Mouse (Mus musculus) splenic B cell, adult 2 months (primary cell): Measurements from ENCODE around the gene Acad11.

ENCODE experiments used
- DNase-seq: peaks from one replicate; pipeline ENCODE4 v3.0.0-alpha.2; 2011; ENCODE audit warnings: low read depth, low spot score
- H3K27me3 ChIP-seq: 2 replicates; pipeline ENCODE4 v1.6.1; 2012; ENCODE audit warnings: mild to moderate bottlenecking, low read length, moderate library complexity, mixed read lengths; ENCODE audit not compliant: control insufficient read depth, poor library complexity, insufficient read depth, severe bottlenecking
- H3K36me3 ChIP-seq: 2 replicates; pipeline ENCODE4 v1.6.1; 2012; ENCODE audit warnings: mild to moderate bottlenecking, low read length, moderate library complexity, mixed read lengths; ENCODE audit not compliant: control insufficient read depth, poor library complexity, insufficient read depth, severe bottlenecking

The Acad11 gene

DNA sequence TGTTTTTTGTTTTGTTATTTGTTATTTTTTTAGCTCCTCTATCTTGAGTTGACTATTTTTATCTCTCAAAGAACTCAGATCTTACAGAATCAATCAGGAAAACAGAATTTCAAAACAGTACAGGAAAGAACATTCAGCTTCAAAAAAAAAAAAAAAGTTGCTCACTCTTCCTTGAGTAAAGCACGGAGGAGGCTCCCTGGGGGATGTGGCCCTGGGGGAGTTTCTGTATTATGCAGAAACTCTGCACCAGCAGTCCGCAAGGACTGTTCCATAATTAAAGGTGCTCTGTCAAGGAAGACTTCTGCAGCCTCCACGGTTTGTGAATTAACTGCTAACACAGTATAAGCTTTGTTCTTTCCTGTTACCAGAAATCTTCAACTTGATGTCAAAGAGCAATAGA is 38.3 kb downstream of the Acad11 start:
- H3K36me3 ChIP-seq, result no peaks in the 10 kb centered on the region
- DNase-seq, result no peak
- H3K27me3 ChIP-seq, result no peaks in the 10 kb centered on the region

DNA sequence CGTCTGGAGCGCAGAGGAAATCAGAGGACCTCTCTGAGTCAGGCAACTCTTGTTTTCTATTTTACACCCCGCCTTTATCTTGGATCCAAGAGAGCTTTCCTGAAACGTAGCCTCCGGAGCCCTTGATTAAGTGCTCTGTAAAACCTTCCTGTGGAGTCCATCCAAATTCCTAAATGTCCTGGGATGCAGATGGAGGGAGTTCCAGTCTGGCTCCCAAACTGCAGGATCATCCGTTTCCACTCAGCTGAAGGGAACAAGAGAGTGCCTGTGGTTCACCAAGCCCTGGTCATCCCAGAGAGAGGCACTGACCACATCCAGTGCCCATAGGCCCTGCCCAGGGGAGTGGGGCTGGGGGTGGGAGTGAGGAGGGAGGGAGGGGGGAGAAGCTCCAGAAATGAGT is 39.1 kb downstream of the Acad11 start:
- DNase-seq, result no peak
- H3K27me3 ChIP-seq, result no peaks in the 10 kb centered on the region

DNA sequence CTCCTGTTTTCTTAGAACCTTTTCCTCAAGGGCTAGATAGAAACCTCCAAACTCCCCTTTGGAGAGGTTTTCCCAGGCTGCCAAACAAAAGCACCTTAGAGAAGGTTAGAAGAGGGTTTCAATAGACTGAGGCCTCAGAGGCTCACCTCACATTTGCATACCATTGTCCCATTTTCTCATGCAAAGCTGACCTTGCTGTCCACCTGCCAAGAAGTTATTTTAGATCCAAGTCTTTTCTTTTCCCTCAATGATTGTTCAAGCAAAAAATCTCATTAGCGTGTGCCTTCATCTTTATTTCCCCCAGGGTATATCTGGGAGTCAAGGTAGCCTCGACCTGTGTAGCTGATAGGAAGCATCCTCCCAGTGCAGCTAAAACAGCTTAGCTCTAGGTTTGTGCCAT is 39.7 kb downstream of the Acad11 start:
- no peaks in the 10 kb centered on the region for H3K27me3 ChIP-seq
- DNase-seq, result no peak
- no peaks in the 10 kb centered on the region for H3K36me3 ChIP-seq

More for the DNA sequence above, 39.1 kb downstream of the Acad11 start:
- no peaks in the 10 kb centered on the region for H3K36me3 ChIP-seq

DNA sequence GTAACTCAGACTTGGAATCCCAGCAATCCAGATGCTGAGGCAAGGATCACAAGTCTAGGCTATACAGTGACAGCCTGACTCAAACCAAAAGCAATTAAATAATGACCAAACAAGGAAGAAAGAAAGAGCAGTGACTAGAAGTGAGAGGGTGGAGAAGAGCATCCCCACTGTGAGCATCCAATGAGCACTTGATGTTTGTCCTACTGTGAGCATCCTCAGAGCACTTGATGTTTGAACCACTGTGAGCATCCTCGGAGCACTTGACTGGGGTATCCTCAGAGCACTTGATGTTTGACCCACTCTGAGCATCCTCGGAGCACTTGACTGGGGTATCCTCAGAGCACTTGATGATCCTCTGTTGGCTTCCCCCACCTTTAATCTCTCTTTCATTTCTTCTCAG is 41.8 kb downstream of the Acad11 start:
- H3K27me3 ChIP-seq, result no peaks in the 10 kb centered on the region
- no peak for DNase-seq
- H3K36me3 ChIP-seq, result no peaks in the 10 kb centered on the region

DNA sequence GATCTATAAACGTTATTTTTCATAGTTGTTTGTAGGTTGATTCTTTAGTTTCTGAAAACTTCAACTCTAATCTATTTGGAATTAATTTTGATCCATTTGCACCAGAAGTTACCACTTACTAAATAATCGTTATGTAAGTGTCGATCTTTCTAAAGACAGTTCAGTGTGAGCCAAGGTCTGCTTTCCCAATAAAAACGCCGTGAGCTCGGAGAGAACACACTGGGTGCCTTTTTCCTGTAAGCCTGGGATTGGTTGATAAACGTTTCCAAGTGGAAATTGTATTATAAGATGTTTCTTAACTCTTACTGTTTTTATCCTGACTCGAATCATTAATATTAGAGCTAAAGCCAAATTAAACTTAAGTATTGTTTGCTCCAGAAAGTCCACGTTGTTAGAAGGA is 43.8 kb downstream of the Acad11 start:
- Histone ChIP-seq H3K36me3 (no peaks in the 10 kb centered on the region), H3K27me3 (no peaks in the 10 kb centered on the region)
- no peak for DNase-seq

DNA sequence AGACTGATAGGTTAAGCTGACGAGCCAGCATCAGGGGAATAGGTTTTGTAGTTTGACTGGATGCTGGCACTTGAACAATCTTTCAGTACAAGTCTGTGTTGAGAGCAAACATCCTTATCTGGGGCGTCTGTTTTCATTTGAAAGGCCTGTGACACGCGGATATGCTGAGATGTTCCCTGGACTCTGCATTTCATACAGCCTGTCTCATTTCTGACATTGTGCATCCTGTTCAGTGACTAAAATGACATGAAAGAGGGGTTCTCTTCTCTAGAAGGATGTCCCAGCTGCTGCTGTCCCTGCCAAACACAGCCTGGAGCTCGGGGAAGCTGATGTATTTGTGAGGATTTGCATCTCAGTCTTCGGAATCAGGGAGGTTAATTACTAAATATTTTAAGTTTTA is 44.3 kb downstream of the Acad11 start:
- Histone ChIP-seq H3K27me3 (no peaks in the 10 kb centered on the region), H3K36me3 (no peaks in the 10 kb centered on the region)
- DNase-seq, result no peak

DNA sequence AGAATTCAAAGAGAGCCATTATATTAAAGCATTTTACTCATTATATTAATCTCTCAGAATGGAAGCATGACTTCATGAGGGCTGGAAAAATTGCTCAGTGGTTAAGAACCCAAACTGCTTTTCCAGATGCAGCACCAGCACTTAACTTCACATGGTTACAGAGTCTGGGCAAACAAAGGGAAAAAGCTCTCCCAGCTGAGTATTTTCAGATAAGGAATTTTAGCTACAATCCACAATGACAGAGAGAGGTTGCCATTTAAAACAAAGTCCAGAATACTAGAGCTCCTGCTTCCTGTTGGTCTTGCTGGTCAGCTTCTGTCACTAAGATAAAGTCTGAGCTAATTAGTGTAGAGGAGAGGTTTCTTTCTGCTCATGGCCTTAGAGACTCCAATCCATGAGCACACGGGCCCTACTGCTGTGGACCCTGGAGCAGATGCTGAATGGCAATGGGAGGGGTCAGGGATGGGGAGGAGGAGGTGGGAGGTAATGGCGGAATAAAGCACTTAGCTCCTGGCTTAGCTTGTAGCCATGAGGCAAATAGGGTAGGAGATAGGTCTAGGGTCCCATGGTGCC is 45.5 kb downstream of the Acad11 start:
- H3K27me3 ChIP-seq, result no peaks in the 10 kb centered on the region
- no peak for DNase-seq

DNA sequence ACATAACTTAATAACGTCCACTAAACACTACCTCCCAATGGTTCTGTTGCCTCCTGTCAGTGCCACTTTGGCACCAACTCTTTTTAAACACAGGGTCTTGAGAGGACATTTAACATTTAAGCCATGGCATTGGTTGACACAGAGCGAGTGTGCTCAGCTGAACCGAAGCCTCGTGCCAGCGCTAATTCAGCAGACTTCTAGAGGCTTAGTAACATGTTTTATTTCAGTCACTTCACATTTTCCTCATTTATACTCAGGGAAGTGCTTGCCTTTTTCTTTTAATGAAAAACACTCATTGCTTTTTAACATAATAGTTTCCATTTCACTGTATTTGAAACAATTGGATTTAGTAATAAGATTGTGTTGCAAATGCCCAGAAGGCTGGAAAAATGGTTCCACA is 46.0 kb downstream of the Acad11 start:
- no peak for DNase-seq
- Histone ChIP-seq H3K27me3 (no peaks in the 10 kb centered on the region), H3K36me3 (no peaks in the 10 kb centered on the region)

More for the DNA sequence above, 45.5 kb downstream of the Acad11 start:
- no peaks in the 10 kb centered on the region for H3K36me3 ChIP-seq

DNA sequence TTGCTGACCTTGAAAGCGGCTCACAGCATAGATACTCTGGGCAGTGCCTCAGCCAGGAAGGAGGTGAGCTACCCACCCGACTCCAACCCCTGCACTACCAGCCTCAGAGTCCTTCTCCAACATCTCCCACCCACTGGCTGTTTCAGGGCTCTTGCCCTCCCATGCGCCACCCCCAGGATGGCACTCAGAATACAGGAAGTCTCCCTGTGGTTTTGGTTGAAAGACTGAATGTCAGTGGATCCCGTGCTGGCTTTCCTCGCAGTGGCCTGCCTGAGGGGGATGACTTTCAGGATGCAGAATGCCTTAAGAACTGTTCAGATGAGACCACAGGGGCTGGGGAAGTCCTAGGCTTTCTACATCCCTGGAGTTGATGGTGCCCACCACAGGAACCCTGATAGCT is 59.9 kb downstream of the Acad11 start:
- 0 out of 2 replicates have a peak, but pooled peaks cover 2% of the 10 kb centered on the region for H3K36me3 ChIP-seq
- H3K27me3 ChIP-seq, result no peaks in the 10 kb centered on the region
- no peak for DNase-seq

DNA sequence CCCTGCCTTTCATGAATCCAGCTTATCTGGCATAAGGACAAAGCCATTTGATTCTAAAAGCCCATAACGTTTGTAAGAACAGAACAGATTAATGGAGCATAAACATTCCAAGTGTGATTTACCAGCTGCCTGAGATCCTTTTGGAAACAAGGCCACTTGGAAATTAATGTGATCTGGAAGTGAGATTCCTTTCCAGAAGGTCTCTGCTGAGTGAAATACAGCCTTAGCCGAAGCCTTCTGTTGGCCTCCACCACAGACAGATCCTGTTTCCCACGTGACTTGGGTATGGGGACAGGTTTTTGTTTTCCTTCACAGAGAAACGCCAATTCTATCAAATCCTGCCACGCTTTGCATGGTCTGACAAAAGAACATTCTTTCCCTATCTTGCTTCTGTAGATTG is 60.4 kb downstream of the Acad11 start:
- H3K27me3 ChIP-seq, result no peaks in the 10 kb centered on the region
- no peak for DNase-seq
- 0 out of 2 replicates have a peak, but pooled peaks cover 2% of the 10 kb centered on the region for H3K36me3 ChIP-seq

DNA sequence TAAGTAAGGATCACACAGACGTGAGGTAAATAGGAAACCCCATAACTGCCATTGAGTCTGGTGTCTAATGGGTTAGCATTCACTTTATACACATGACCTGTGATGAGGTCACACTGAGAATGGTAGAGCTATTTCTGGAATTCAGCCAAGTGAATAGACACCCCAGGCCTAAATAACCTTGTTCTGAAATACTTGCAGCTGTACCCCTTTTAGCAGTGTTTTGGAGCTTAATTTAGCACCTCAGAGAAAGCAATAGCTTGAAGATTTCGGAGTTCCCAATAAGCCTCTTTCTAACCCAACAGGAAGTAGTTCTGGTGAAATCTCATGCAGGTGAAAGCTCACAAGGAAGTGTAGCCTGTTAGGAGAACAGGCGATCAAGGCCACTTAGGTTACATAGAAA is 63.7 kb downstream of the Acad11 start, which contains the start of gene Ackr4:
TSS of gene Ackr4 (minus strand) at position 101 of the 400 bp plus-strand sequence.
- H3K36me3 ChIP-seq, result 0 out of 2 replicates have a peak, but pooled peaks cover 2% of the 10 kb centered on the region
- DNase-seq, result no peak
- no peaks in the 10 kb centered on the region for H3K27me3 ChIP-seq

DNA sequence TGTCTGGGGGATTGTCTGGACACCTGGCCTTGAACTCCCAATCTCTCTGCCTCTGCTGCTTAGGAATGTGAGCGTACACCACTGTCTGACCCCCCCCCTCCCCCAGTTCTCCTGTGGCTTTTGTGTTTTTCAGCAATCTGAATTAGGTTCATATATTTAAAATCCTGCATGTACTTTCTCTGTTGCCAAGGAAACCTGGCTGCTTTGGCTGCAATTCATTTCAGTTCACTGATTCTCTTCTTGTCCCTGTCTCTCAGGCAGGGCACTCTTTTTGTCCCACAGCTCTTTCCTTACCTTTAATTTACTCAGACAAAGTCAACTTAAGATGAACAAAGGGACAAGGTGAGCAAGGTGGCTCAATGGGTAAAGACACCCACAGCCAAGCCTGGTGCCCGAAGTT is 64.9 kb downstream of the Acad11 start:
- 0 out of 2 replicates have a peak, but pooled peaks cover 2% of the 10 kb centered on the region for H3K36me3 ChIP-seq
- no peaks in the 10 kb centered on the region for H3K27me3 ChIP-seq
- DNase-seq, result no peak

DNA sequence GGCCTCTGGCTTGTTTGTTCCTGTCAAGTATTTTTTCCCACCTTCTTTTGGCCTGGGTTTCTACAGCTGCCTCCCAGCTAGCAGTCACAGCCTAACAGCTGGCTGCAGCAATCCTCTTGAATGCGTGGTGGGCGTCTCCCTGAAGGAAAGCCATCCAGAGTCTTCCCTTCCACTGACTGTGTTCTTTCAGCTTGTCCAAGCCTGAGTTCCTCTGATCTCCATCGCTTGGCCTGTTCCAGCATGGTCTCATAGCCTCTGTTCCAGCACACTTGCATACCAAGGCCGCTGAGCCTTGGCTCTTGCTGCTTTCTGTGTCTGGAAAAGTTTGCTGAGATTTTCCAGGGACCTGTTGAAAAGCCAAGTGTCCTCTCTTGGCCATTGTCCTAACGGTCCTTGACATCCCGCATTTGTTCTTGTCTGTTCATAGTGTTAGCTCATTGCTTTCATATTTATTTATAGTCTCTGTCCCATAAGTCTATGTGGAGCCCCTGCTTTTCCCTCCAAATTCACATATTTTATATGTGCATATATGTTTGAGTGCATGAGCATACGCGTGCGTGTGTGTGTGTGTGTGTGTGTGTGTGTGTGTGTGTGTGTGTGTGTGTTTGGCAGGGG is 67.1 kb downstream of the Acad11 start:
- H3K27me3 ChIP-seq, result no peaks in the 10 kb centered on the region
- 0 out of 2 replicates have a peak, but pooled peaks cover 2% of the 10 kb centered on the region for H3K36me3 ChIP-seq
- no peak for DNase-seq

DNA sequence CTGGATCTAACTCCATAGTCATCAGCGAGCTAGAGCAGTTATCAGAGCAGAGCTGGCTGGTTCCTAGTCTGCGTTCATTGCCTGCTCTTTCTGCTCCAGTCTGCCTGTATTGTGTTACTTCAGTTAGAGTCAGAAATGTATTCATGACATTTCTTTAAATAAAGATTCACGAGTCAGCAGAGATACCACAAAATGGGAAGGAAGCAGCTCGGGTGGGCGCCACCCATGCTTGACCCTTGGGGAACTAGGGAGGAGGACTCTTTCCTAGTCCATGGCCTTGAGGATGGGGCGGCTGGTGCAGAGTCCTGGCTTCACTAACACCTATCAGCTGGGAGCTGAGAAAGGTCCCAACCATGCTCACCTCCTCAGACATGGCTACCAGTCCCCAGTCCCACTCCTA is 77.2 kb downstream of the Acad11 start:
- no peak for DNase-seq
- no peaks in the 10 kb centered on the region for H3K36me3 ChIP-seq
- H3K27me3 ChIP-seq, result no peaks in the 10 kb centered on the region

DNA sequence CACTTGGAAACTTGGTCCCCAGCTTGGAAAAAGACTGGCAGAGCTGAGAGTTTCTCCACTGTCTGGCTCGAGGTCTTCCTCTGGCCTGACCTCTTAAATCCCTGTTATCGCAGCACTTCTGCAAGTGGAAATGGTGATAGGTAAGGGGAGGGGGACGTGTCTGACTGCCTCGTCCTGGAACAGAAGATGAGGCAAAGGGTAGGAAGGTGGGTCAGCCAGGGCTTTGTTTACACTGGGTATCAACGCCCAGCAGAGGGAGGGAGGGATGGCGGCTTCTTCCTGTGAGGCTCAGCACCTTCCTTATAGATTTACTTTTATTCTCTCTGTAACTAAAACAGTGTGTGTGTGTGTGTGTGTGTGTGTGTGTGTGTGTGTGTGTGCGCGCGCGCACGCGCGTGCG is 79.6 kb downstream of the Acad11 start:
- H3K27me3 ChIP-seq, result no peaks in the 10 kb centered on the region
- DNase-seq, result no peak
- no peaks in the 10 kb centered on the region for H3K36me3 ChIP-seq
